Mouse (Mus musculus): ENCODE measurements around the gene Kcnt2. TPM values are rescaled to one million over a fixed set of nuclear protein-coding genes. Genes with fewer than 3 reads are reported as not detected.

Kcnt2 gene
- total and polyA plus RNA-seq, 3 experiments = 0.05 TPM; not detected in 2

GRCm38 (mm10) chr1:140624918-140625317 is 379.0 kb downstream of the Kcnt2 start:
- ATAC-seq (ENCODE audit: extremely low read depth, insufficient number of reproducible peaks, low FRiP score, poor library complexity, severe bottlenecking) (no peak), DNase-seq (ENCODE audit: low spot score) (no peak)

GRCm38 (mm10) chr1:140659607-140660340 is 413.8 kb downstream of the Kcnt2 start:
- Histone ChIP-seq H3K9me3 (replicated peaks) (peaks cover 3% of the 10 kb centered on the region; the same call in 1 of the 2 replicates), H3K27me3 (ENCODE audit: insufficient read depth, low read length) (no peaks in the 10 kb centered on the region), H3K4me1 (ENCODE audit: insufficient read depth, low read depth, low read length) (no peaks in the 10 kb centered on the region), H3K36me3 (replicated peaks) (no peaks in the 10 kb centered on the region), H3K4me3 (ENCODE audit: low read depth, low read length) (no peak overlapping the region)
- no peak for ATAC-seq (ENCODE audit: extremely low read depth, insufficient number of reproducible peaks, low FRiP score, poor library complexity, severe bottlenecking)
- TF ChIP-seq CTCF (IDR thresholded peaks at IDR 0.05; ENCODE audit: low read depth, low read length) = no peak
- TF ChIP-seq GATA2 (IDR thresholded peaks at IDR 0.05; ENCODE audit: borderline replicate concordance, low read depth, low read length) = no peak
- TF ChIP-seq GATA1 (IDR thresholded peaks at IDR 0.05; ENCODE audit: borderline replicate concordance, low read length) = no peak
- TF ChIP-seq POLR2AphosphoS5 (IDR thresholded peaks at IDR 0.05; ENCODE audit: insufficient replicate concordance, low read depth, low read length) = no peak
- TF ChIP-seq TAL1 (conservative IDR thresholded peaks at IDR 0.05; ENCODE audit: low read depth, low read length) = no peak
- no peak for DNase-seq (ENCODE audit: low spot score)

More at GRCm38 (mm10) chr1:140624918-140625317, 379.0 kb downstream of the Kcnt2 start:
- Histone ChIP-seq H3K36me3 (replicated peaks) (no peaks in the 10 kb centered on the region), H3K27me3 (ENCODE audit: insufficient read depth, low read length) (no peaks in the 10 kb centered on the region), H3K4me3 (ENCODE audit: low read depth, low read length) (no peak overlapping the region), H3K4me1 (ENCODE audit: insufficient read depth, low read depth, low read length) (no peaks in the 10 kb centered on the region), H3K9me3 (replicated peaks) (peaks cover 2% of the 10 kb centered on the region; the same call in 1 of the 2 replicates)
- TF ChIP-seq GATA1 (IDR thresholded peaks at IDR 0.05; ENCODE audit: borderline replicate concordance, low read length) (no peak), GATA2 (IDR thresholded peaks at IDR 0.05; ENCODE audit: borderline replicate concordance, low read depth, low read length) (no peak), POLR2AphosphoS5 (IDR thresholded peaks at IDR 0.05; ENCODE audit: insufficient replicate concordance, low read depth, low read length) (no peak), TAL1 (conservative IDR thresholded peaks at IDR 0.05; ENCODE audit: low read depth, low read length) (no peak), CTCF (IDR thresholded peaks at IDR 0.05; ENCODE audit: low read depth, low read length) (no peak)

DNA sequence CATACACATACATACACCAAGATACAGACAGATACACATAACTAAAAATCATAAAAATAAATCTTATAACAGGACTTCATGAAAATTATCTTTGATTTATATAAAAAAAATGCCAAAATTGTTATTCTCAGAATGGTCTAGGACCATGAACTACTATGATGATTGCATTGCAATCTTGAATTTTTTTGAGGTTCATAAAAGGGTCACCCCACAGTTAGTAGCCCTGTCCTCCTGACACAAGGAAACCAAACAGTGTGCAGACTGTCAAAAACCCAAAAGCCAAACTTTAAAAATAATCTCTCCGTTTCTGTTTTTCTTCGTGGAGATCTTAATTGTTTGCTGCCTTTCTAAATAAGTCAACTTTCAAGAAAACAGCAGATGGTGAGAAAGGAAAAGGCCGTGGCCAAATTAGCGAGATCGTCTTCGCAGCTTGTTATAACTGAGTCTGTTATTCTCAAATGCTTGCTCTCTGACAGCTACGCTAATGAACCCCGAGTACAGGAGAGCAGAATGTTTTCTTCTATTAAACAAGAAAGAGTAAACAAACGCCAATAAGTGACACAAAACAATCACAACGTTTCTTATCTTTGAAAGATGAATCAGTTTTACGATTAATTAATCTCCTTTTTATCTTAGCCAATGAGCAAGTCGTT is 414.9 kb downstream of the Kcnt2 start:
- ATAC-seq (ENCODE audit: extremely low read depth, insufficient number of reproducible peaks, low FRiP score, poor library complexity, severe bottlenecking) (no peak), DNase-seq (ENCODE audit: low spot score) (no peak)
- H3K9me3 ChIP-seq (replicated peaks) = peaks cover 3% of the 10 kb centered on the region; the same call in 1 of the 2 replicates
- no peaks in the 10 kb centered on the region for H3K27me3 ChIP-seq (ENCODE audit: insufficient read depth, low read length)
- no peak overlapping the region for H3K4me3 ChIP-seq (ENCODE audit: low read depth, low read length)
- no peaks in the 10 kb centered on the region for H3K36me3 ChIP-seq (replicated peaks)
- no peaks in the 10 kb centered on the region for H3K4me1 ChIP-seq (ENCODE audit: insufficient read depth, low read depth, low read length)
- TF ChIP-seq CTCF (IDR thresholded peaks at IDR 0.05; ENCODE audit: low read depth, low read length) (no peak), GATA2 (IDR thresholded peaks at IDR 0.05; ENCODE audit: borderline replicate concordance, low read depth, low read length) (no peak), TAL1 (conservative IDR thresholded peaks at IDR 0.05; ENCODE audit: low read depth, low read length) (no peak), POLR2AphosphoS5 (IDR thresholded peaks at IDR 0.05; ENCODE audit: insufficient replicate concordance, low read depth, low read length) (no peak), GATA1 (IDR thresholded peaks at IDR 0.05; ENCODE audit: borderline replicate concordance, low read length) (no peak)

- Histone ChIP-seq H3K4me3 (ENCODE audit: low read depth, low read length) (no peak overlapping the region), H3K36me3 (replicated peaks) (no peaks in the 10 kb centered on the region), H3K4me1 (ENCODE audit: insufficient read depth, low read depth, low read length) (no peaks in the 10 kb centered on the region), H3K27me3 (ENCODE audit: insufficient read depth, low read length) (no peaks in the 10 kb centered on the region), H3K9me3 (replicated peaks) (peaks cover 3% of the 10 kb centered on the region; the same call in 1 of the 2 replicates)
- no peak for TF ChIP-seq GATA2 (IDR thresholded peaks at IDR 0.05; ENCODE audit: borderline replicate concordance, low read depth, low read length)
- TF ChIP-seq TAL1 (conservative IDR thresholded peaks at IDR 0.05; ENCODE audit: low read depth, low read length) = no peak
- no peak for TF ChIP-seq POLR2AphosphoS5 (IDR thresholded peaks at IDR 0.05; ENCODE audit: insufficient replicate concordance, low read depth, low read length)
- TF ChIP-seq GATA1 (IDR thresholded peaks at IDR 0.05; ENCODE audit: borderline replicate concordance, low read length) = no peak
- TF ChIP-seq CTCF (IDR thresholded peaks at IDR 0.05; ENCODE audit: low read depth, low read length) = no peak
- no peak for DNase-seq (ENCODE audit: low spot score)
- no peak for ATAC-seq (ENCODE audit: extremely low read depth, insufficient number of reproducible peaks, low FRiP score, poor library complexity, severe bottlenecking)
Measured at GRCm38 (mm10) chr1:140661404-140661787, 415.4 kb downstream of the Kcnt2 start.

Other genes starting within 250 kb of the Kcnt2 start
- gene Cfh, start 62.4 kb upstream of the Kcnt2 start, total RNA-seq (2014; fragmentation: Nextera tagmentation) = not detected in 2 replicates
- gene Cfh, start 62.4 kb upstream of the Kcnt2 start, total RNA-seq (2017) = 0.12 and 1.3 TPM in 2 replicates
- not detected in 2 replicates for gene Cfh, start 62.4 kb upstream of the Kcnt2 start, polyA plus RNA-seq (2012)